Mouse (Mus musculus): ENCODE data around the gene Cadm1.
A peak's percentile ranks its signal among the peaks of the same experiment; 100 is the strongest.

Cadm1 gene

DNA sequence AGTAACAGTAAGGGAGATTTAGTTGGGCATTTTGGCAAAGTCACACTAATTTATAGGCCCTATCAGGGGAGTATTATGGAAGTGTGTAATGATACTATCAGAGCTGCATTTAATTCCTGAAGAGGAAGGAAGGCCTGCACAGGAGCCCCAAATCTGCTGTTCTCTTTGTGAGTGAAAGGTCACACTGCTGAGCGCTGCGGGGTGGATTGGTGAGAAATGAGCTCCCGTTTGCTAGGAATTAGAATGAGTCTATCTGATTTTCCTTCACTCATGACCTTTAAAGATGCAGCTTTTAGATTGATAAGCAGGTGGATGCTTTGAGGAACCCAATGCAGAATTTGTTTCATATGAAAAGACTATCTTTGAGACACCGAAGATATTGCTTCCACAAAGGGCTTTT lies 208.8 kb downstream of the Cadm1 start:
- no peak for DNase-seq (ENCODE audit: low spot score in 2 of 2)

DNA sequence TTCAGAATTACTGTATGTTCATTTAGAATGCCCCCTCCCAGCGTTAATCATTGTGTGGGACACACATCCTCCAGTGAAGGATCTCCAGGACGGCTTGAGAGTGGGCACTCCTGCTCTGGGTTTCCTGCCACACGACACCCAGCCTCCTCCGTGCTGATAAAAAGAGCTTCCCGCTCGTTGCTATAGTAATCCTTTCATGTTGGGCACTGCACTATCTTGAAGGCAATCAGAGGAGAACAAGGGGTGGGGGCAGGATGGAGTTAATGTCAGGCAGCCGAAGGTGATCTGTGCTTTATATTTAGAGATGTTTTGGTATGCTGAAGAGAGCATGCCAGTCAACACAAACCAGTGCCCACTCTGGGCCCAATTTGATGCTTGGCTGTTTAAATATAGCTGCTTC lies 209.3 kb downstream of the Cadm1 start:
- peak in 1 of 2 experiments; percentile 54 for DNase-seq (ENCODE audit: low spot score in 2 of 2)

DNA sequence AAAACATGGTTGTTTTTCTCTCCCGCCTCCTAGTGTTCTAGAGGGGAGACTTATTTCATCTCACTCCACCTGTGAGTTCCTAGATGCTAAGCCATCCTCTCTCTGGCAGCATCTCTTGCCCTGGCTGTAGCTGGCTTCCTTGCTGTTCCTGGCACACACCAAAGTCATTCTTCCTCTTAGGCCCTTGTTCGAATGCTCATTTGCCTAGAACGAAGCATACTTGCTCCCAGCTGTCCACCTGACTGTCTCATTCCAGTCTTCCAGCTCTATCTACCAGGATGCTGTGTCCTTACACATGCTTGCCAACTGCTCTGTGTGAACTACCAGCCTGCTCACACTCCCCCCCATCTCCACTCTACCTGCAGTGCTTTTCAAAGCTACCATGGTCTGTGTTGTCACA lies 211.8 kb downstream of the Cadm1 start:
- DNase-seq (ENCODE audit: low spot score in 2 of 2) = no peak

DNA sequence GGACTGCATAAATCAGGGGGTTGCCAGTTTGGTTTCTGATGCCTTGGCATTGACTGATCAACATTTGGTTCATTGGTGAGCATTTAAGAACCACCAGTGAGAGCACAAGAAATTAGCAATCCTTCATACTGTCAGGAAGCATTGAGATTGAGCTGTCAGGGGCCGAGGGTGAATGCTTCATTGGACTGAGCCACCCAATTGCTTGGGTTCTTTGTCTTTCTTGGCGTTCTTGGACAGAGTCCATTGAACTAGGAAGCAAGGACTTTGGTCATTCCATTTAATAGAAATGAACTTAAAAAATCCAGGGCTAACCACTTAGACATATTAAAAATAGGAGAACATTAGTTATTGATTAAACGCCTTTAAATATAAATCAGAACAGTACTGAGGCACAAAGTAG lies 214.9 kb downstream of the Cadm1 start:
- DNase-seq (ENCODE audit: low spot score in 2 of 2) = no peak

DNA sequence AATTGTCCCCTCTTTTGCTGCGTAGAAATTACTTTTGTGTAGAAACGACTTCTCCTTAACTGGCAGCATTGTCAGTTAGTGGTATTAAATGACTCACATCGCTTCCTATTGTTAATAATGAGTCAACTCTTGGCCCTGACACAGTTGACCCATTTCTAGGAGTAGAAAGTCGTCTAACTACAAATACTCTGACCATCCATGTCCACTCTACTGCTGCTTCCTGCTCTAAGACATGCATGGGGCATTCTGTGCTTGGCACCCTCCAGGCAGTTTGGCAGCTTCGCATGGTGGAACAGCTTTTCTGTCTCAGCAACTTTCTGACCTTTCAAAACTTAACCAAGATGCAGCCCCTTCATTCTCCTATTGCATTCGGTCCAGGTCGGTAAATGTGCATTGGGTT lies 215.7 kb downstream of the Cadm1 start:
- no peak for DNase-seq (ENCODE audit: low spot score in 2 of 2)

DNA sequence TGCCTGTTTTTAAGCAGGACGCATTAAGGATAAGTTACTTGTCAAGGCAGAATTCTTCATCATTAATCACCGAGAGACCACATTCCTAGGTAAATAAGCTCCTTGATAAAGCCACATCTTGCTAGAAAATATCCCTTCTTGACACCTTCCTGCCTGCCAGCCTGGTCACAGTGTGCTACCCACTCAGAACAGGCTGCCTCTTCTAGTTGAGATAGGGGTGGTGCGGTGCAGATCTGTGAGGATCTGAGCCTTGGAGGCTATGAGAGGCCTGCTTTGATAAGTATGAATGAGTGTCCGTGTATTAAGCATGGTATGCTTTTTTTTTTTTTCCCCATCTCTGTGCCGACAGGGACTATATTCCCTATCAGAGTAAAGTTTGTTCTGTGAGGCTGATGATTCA lies 219.2 kb downstream of the Cadm1 start:
- no peak for DNase-seq (ENCODE audit: low spot score in 2 of 2)

DNA sequence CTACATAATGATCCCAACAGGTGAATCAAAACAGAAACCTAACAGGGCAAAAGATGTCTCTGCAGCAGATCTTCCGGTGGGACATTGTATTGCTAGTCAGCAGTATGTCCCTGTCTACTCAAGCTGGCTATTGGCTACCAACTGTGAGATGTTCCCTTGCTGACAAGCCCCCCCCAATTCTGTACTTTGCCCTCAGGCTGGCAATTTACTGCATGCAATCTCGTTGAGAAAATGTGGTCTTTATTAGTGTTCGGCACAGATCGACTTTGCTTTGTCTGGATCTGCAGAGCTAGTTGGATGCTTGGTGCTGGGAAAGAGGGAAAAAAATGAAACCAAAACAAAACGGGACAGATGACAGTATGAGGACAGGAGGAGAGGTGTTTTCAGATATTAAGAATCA lies 222.5 kb downstream of the Cadm1 start:
- DNase-seq (ENCODE audit: low spot score in 2 of 2) = no peak

DNA sequence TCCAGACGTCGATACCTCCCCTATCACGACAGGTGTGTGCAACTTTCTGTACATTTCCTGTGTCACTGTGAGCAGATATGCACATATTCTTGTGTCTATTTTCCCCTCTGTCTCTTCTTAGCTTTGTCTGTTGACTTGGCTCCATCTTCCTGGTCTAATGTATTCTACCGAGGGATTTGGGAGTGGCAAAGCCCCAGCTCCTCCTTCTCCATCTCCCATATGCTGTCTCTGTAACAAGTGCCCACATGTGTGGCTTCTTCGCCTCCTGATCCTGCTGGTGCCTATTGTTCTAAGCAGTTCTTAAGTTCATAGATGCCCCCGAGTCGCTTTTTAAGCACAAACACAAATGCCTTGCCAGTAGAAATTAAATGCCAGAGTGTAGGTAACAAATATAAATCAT lies 223.2 kb downstream of the Cadm1 start:
- DNase-seq (ENCODE audit: low spot score in 2 of 2) = no peak

DNA sequence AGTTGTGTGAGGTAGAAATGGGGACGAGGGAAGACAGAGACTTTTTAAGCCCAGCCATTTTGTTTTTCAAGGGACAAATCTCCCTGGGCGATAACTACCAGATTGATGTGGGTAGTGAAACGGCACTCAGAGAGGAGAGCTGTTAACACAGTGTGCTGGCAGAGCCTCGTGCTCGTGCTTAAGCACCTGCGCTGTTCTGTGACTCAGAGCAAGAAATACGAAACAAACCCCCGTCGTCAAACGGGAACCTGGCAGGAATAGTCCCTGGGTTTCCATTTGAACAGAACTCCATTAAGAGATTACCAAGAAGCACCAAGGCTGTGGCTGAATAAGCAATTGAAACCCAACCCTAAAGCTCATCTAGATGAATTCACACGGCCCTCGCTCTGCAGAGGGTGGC lies 225.1 kb downstream of the Cadm1 start:
- DNase-seq (ENCODE audit: low spot score in 2 of 2) = peak in 1 of 2 experiments; percentile 35

DNA sequence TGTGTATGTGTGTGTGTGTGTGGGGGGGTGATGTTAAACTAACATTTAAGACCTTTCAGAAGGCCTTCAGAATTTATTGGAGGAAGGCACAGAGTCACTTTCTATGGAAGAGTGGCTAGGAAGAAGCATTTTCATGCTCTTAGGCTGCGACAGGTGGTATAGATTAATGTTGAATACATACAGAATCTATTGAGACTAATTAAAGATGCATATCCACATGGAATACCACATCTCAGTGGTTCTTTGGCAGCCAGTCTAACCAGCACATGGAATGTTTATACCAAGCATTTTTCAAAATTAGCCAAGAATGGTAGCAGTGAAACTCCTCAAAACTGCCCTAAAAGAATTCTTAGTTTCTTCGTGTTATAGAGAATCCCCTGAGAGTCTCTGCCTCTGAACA lies 227.8 kb downstream of the Cadm1 start:
- DNase-seq (ENCODE audit: low spot score in 2 of 2) = no peak

DNA sequence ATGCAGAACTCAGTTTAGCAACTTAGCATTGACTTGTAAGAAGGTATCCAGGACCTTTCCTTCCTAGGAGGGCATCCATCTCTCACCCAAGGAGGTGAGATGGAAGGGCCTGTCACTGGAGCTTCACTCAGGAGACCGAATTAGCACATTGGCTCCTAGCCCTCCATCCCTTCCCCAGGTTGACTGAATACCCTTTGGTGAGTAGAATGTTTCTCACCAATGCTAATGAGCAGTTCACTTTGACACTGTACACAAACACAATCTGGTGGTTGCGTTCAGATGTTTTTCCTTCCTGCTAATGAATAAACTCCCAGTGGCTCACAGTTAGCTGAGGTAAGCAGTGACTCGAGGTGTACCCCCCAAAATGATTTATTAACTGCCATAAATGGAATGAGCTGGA lies 228.3 kb downstream of the Cadm1 start:
- no peak for DNase-seq (ENCODE audit: low spot score in 2 of 2)

DNA sequence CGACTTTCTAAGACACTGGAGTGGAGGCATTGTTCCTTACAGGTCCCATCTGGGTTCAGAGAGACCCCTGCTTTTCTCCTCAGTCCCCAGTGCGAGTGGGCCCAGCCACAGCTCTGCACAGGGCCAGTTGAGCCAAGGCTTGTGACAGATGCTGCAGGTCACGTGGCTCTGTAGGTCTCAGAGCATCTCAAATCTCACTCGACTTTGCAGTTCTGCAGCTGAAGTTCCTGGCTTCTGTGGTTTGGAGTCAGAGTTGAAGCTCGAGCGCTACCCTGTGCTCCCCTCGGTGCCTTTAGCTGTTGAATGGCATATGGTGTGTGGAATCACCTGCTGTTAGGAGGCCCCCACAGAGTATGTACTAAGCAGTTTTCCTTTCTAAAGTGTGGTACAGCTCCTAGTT lies 229.8 kb downstream of the Cadm1 start:
- DNase-seq (ENCODE audit: low spot score in 2 of 2) = no peak

DNA sequence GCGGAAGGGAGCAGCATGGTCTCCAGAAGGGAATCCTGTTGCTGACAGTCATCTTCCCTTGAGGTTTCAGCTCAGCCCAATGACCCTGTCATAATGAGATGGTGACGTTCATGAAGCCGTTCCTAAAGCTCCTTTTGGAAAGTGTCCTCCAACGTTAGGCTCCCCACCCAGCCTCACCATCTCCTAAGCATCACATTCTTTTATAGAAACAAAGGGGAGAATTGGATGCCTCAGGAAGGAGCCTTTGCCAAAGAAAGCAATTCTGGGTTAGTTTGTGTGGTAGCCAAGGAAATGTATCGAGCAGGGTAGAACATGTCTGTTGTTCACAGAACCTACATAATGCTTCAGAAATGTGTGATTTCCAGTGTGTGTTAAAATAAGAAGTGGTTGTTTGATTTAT lies 231.6 kb downstream of the Cadm1 start:
- no peak for DNase-seq (ENCODE audit: low spot score in 2 of 2)

DNA sequence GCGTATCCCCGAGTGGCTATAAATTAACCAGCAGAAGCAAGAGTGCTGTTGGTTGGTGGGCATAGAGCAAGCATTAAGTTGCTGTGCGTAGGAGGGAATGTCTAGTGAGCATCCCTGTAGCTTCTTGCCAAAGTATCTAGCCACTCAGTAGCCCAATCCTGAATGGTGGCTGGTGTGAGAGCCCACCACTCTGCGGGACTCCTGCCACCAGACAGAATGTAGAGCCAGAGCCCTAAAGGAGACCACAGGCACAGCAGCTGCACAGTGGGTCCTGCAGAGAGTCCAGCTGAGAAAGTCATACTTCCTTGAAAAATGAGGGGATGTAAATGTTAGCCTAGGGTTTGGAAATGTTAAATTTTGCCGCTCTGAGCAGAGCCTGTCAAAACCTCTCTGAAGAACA lies 232.9 kb downstream of the Cadm1 start:
- no peak for DNase-seq (ENCODE audit: low spot score in 2 of 2)

DNA sequence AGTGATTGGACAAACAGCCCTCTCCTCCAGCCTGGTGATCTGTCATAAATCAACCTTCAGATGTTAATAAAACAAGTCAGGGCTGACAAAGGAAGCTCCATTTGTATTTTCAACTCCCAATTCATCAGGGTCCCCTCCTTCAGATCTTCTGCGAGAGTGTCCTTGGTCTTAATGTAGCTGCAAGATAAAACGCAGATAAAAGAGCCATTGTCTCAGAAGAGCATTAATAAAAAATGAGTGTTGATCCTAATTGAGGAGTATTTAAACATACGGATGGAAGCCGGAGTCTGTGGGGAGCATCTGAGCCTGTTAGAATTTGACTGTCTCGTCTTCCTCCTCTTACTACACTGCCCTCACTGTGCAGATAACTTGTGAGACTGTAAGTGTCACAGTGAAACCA lies 234.9 kb downstream of the Cadm1 start:
- DNase-seq (ENCODE audit: low spot score in 2 of 2) = no peak

DNA sequence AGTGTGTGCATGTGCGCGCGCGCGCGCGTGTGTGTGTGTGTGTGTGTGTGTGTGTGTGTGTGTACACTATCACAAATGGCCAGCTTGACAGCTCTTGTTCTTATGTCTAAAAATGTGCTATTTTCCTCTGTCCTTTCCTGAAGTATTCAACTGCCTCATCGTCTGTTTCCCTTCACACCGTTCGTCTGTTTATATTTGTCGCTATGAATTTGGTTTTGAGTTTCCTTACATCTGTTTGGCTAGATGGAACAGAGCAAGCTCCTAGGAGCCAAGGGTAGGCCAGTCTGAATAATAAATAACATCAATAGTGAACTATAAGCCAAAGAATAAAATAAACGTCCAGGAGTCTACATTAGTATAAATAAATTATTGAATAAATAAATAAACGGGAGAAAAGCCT lies 235.3 kb downstream of the Cadm1 start:
- no peak for DNase-seq (ENCODE audit: low spot score in 2 of 2)

DNA sequence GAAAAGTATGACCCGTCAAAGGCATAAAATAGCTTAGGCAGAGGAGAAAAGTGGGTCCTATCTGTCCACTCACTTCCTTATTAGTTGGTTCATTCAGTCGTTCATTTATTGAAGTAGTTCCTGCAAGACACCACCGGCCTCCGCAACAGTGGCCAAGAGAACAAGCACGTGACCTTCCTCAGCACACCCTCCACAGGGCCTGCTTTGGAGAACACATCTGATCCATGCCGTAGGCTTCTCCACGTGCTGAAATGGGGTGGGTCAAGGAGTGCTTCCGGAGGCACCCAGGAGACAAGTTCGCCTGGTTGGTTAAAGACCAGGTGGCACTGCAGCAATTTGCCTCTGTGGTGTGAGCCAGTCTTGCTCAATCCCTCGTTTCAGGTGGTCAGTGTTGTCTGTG lies 236.4 kb downstream of the Cadm1 start:
- no peak for DNase-seq (ENCODE audit: low spot score in 2 of 2)

DNA sequence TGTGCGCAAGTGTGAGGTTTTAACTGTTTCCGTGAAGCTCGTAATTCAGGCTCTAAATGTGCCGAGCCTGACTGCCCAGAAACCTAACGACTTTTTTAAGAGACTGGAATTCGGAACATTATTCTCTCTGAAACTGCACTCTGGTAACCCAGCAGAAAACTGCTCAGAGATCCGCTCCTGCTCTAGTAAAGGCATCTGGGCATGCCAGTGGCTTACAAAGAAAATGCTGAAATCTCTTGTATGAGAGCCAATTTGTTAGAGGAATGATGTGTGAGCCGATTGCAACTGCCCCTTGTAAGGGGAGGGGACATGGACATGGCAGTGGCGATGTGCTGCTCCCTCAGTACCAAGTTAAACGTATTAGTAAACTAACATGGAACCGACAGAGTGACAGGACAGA lies 240.9 kb downstream of the Cadm1 start:
- DNase-seq (ENCODE audit: low spot score in 2 of 2) = no peak

DNA sequence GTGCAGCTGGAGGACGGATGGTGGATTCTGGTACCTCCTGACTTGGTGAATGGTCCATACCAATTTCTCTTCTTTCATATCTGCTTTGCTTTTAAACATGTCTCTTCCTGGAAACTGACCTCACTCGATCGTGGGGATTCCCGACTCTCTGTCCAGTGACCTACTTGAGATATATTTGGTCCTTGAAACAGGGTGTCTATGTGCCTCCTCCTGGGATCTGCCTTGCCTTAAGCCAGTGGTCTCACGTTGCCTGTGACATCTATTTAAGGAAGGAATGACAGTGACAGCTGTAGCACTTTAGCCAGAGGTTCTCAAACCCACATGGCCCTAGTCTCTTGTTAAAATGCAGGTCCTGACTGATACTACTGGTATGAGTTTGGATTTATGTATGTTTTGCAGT lies 242.0 kb downstream of the Cadm1 start:
- no peak for DNase-seq (ENCODE audit: low spot score in 2 of 2)

DNA sequence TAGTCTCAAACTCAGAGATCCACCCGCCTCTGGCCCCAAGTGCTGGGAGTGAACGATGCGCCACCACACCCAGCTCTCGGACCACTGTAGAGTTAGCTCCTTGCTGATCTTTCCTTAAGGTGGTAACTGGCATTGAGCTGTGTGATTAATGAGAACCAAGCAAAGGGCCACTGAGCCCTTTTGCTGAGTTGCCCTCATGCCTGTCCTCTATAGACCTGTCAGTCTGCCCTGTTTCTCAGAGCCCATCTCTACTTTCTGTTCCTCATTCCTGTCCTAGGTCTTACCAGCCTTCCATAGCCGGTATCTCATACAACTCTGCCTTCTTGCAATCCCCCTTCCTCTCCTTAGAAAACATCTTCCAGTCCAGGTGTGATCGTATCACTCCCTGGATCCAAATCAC lies 242.8 kb downstream of the Cadm1 start:
- no peak for DNase-seq (ENCODE audit: low spot score in 2 of 2)

DNA sequence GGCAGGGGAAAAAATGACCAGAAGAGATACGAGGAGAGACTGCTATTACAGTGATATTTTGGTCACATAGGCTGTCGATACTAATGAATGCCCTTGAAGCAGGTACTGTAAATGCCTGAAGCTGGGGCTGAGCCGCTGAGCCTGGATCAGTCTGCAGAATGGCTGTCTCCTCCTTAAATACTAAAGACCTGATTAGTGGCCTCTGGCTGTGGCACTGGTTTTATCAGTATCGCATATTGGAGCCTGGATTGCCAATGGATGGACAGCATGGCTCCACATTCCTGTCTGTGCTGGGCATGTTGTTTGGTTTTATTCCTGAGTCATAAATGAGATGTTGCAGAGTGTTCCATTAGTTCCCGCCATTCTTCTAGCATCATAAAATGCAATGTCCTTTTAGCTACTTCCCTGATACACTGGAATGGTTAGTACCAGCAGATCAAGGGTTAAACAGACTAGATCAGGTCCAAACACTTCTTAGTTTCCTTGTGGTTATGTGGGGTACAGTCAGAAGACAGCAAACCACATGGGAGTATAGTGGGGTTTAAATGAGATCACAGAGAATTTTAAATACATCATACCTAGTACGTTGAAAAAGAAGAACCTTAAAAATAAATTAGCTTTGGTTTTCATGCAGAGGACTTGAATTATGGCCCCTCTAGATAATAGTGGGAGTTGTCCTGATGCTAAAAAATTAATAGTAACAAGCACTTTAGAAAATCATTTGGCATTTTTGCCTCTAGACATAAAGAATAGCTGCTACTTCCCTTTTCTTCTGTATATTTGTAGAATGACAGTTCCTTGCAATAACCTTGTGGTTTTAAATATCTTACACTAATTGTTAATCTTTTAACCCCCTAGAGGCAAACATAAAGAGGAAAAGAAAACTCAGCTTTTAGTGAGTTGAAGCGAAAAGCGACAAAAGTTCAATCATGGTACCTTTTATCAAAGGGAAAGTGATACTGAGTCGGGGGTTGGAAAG lies 247.3 kb downstream of the Cadm1 start:
- DNase-seq (ENCODE audit: low spot score in 2 of 2) = no peak

DNA sequence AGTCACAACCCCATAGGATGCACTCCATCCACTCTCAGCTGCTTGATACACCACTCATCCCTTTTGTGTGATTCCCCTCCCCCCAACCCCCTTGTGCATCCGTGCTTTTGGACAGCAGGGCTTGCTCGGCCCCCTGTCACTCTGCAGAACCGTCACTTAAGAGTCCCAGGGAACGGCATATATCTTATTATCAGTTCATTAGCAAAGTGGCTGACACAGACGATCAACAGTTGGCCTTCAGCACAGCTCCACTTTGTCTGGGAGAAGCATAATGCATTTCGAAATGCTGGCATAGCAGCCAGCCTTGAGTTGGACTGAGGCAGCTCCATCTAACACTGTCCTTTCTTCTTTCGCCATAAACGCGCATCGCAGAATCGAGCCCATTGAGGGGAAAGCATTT lies 248.5 kb downstream of the Cadm1 start:
- DNase-seq (ENCODE audit: low spot score in 2 of 2) = no peak

DNA sequence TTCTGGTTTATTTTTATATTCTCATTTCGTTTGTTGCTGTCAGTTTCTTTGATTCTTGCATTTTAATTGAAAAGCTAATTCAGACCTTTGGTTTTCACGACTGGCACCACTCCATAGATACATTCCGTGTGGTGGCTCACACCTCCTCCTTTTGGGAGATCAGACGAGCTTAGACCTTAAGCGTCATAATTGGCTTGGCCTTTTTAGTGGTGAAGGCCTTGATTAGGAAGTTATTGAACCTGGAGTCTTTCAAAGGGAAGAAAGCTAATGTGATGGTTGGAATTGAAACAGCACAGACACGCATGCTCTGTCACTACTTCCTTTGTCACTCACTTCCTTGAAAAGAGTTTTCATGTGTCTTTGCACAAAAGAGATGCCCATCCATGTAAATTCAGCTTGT lies 249.3 kb downstream of the Cadm1 start:
- DNase-seq (ENCODE audit: low spot score in 2 of 2) = no peak

DNA sequence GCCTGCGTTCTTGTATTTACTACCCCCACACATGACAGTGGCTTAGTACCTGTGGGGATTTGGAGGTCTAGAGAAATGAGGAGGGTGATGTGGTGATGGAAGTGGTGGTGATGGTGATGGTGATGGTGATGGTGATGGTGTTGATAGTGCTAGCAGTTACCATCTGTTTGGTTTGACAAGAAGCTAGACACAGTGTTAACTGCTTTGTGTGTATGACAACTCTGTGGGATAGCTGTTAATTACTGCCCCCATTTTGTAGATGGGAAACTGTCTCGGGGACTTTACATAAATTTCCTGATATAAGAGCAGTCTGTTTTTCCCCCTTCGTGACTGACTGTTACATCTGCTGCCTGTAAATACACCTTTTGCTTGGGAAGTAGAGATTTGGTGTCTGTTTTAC lies 256.7 kb downstream of the Cadm1 start:
- DNase-seq (ENCODE audit: low spot score in 2 of 2) = no peak
